Mouse (Mus musculus) embryonic facial prominence, embryonic 10.5 days (tissue): ENCODE measurements around the gene Larp6. TPM values are rescaled to one million over a fixed set of nuclear protein-coding genes. Genes with fewer than 3 reads are reported as not detected.

Source experiments
- DNase-seq: peaks from one replicate; pipeline ENCODE4 v3.0.0-alpha.2; 2017; ENCODE audit warnings: low spot score
- H3K27ac ChIP-seq: fragments of 300-500 bp; sonication (generic); replicated peaks from 2 replicates; pipeline ENCODE4 v1.5.1; 2016; ENCODE audit warnings: mild to moderate bottlenecking
- H3K27me3 ChIP-seq: fragments of 300-500 bp; sonication (generic); replicated peaks from 2 replicates; pipeline ENCODE4 v1.6.1; 2016; ENCODE audit warnings: low read depth, mild to moderate bottlenecking; ENCODE audit not compliant: poor library complexity, severe bottlenecking
- H3K36me3 ChIP-seq: fragments of 300-500 bp; sonication (generic); replicated peaks from 2 replicates; pipeline ENCODE4 v1.6.1; 2016; ENCODE audit warnings: mild to moderate bottlenecking, moderate library complexity
- H3K4me1 ChIP-seq: fragments of 300-500 bp; sonication (generic); 2 replicates; pipeline ENCODE4 v1.6.1; 2016
- H3K4me3 ChIP-seq: fragments of 300-500 bp; sonication (generic); 2 replicates; pipeline ENCODE4 v1.5.1; 2016; ENCODE audit warnings: mild to moderate bottlenecking, moderate library complexity
- H3K9me3 ChIP-seq: fragments of 300-500 bp; sonication (generic); 2 replicates; pipeline ENCODE4 v1.6.1; 2016; ENCODE audit warnings: mild to moderate bottlenecking
- WGBS: fragments of 180-500 bp; shearing (Covaris S2); methylation state at CpG from one replicate; pipeline ENCODE4 v1.1.7; 2016; 5-methylcytosine and 5-hydroxymethylcytosine counted together
- polyA plus RNA-seq: library from polyadenylated mRNA; unstranded; fragments of >200 nt; fragmentation: Nextera tagmentation; extraction: Ambion mirVana; gene quantifications from 2 replicates; pipeline ENCODE4 v1.2.1, GENCODE M21; 2016

Larp6 gene
- 0.72 TPM in 2 replicates for polyA plus RNA-seq

- WGBS: 1% methylated on average over 66 of the region's 66 CpGs
- DNase-seq: peak; percentile 59
- H3K27ac ChIP-seq: peak within 1 kb of the TSS; percentile 82
These were observed at the start of gene Larp6 for GRCm38 (mm10) chr9:60712771-60713541. Larp6 (plus strand) TSS chr9:60712989.

GRCm38 (mm10) chr9:60664385-60664784, 48.4 kb upstream of the Larp6 start:
- WGBS: 96% methylated on average over 12 of the region's 12 CpGs
- H3K4me1 ChIP-seq: 0 out of 2 replicates have a peak, but pooled peaks cover 4% of the 10 kb centered on the region
- no peaks in the 10 kb centered on the region for H3K27me3 ChIP-seq
- H3K36me3 ChIP-seq: peaks cover 47% of the 10 kb centered on the region
- no peak overlapping the region for H3K4me3 ChIP-seq
- no peak for DNase-seq
- no peak overlapping the region for H3K27ac ChIP-seq
- no peaks in the 10 kb centered on the region for H3K9me3 ChIP-seq

More at GRCm38 (mm10) chr9:60712771-60713541, at the start of gene Larp6:
- peaks cover 25% of the 10 kb centered on the region for H3K4me1 ChIP-seq
- H3K9me3 ChIP-seq: no peaks in the 10 kb centered on the region
- peak within 1 kb of the TSS; percentile 80 for H3K4me3 ChIP-seq
- H3K36me3 ChIP-seq: no peaks in the 10 kb centered on the region
- H3K27me3 ChIP-seq: peaks cover 39% of the 10 kb centered on the region

- H3K4me3 ChIP-seq: no peak overlapping the region
- H3K27ac ChIP-seq: no peak overlapping the region
- H3K4me1 ChIP-seq: 0 out of 2 replicates have a peak, but pooled peaks cover 4% of the 10 kb centered on the region
- H3K9me3 ChIP-seq: no peaks in the 10 kb centered on the region
- no peak for DNase-seq
- 89% methylated on average over 5 of the region's 5 CpGs for WGBS
- H3K36me3 ChIP-seq: peaks cover 51% of the 10 kb centered on the region
- H3K27me3 ChIP-seq: no peaks in the 10 kb centered on the region
These were observed 47.9 kb upstream of the Larp6 start for GRCm38 (mm10) chr9:60664866-60665265.

GRCm38 (mm10) chr9:60665535-60665934, 47.3 kb upstream of the Larp6 start:
- Histone ChIP-seq H3K27me3 (no peaks in the 10 kb centered on the region), H3K9me3 (no peaks in the 10 kb centered on the region), H3K36me3 (peaks cover 56% of the 10 kb centered on the region), H3K4me3 (no peak overlapping the region), H3K4me1 (0 out of 2 replicates have a peak, but pooled peaks cover 4% of the 10 kb centered on the region), H3K27ac (no peak overlapping the region)
- DNase-seq: no peak
- 90% methylated on average over 3 of the region's 3 CpGs for WGBS

GRCm38 (mm10) chr9:60668886-60669285, 43.9 kb upstream of the Larp6 start:
- H3K9me3 ChIP-seq: no peaks in the 10 kb centered on the region
- peaks cover 70% of the 10 kb centered on the region for H3K36me3 ChIP-seq
- 89% methylated on average over 6 of the region's 6 CpGs for WGBS
- no peak overlapping the region for H3K27ac ChIP-seq
- H3K27me3 ChIP-seq: no peaks in the 10 kb centered on the region
- H3K4me3 ChIP-seq: no peak overlapping the region
- H3K4me1 ChIP-seq: no peaks in the 10 kb centered on the region
- DNase-seq: no peak

GRCm38 (mm10) chr9:60672568-60672967, 40.2 kb upstream of the Larp6 start:
- WGBS: 95% methylated on average over 6 of the region's 6 CpGs
- DNase-seq: no peak
- Histone ChIP-seq H3K27ac (no peak overlapping the region), H3K27me3 (no peaks in the 10 kb centered on the region), H3K4me1 (no peaks in the 10 kb centered on the region), H3K9me3 (no peaks in the 10 kb centered on the region), H3K4me3 (no peak overlapping the region), H3K36me3 (peaks cover 73% of the 10 kb centered on the region)

- DNase-seq: no peak
- Histone ChIP-seq H3K4me1 (no peaks in the 10 kb centered on the region), H3K4me3 (no peak overlapping the region), H3K9me3 (no peaks in the 10 kb centered on the region), H3K36me3 (peaks cover 78% of the 10 kb centered on the region), H3K27me3 (no peaks in the 10 kb centered on the region), H3K27ac (no peak overlapping the region)
These were observed 38.0 kb upstream of the Larp6 start for GRCm38 (mm10) chr9:60674780-60675179.

GRCm38 (mm10) chr9:60676429-60676828, 36.4 kb upstream of the Larp6 start:
- no peaks in the 10 kb centered on the region for H3K9me3 ChIP-seq
- no peaks in the 10 kb centered on the region for H3K27me3 ChIP-seq
- H3K4me3 ChIP-seq: no peak overlapping the region
- H3K4me1 ChIP-seq: no peaks in the 10 kb centered on the region
- WGBS: 93% methylated on average over 4 of the region's 4 CpGs
- H3K27ac ChIP-seq: no peak overlapping the region
- no peak for DNase-seq
- H3K36me3 ChIP-seq: peaks cover 83% of the 10 kb centered on the region

- no peaks in the 10 kb centered on the region for H3K27me3 ChIP-seq
- no peak overlapping the region for H3K27ac ChIP-seq
- no peak overlapping the region for H3K4me3 ChIP-seq
- no peaks in the 10 kb centered on the region for H3K4me1 ChIP-seq
- no peak for DNase-seq
- H3K36me3 ChIP-seq: peaks cover 88% of the 10 kb centered on the region
- WGBS: 82% methylated on average over 5 of the region's 5 CpGs
- H3K9me3 ChIP-seq: no peaks in the 10 kb centered on the region
These were observed 33.9 kb upstream of the Larp6 start for GRCm38 (mm10) chr9:60678913-60679312.

- Histone ChIP-seq H3K27ac (no peak overlapping the region), H3K4me3 (no peak overlapping the region), H3K9me3 (no peaks in the 10 kb centered on the region), H3K36me3 (peaks cover 82% of the 10 kb centered on the region), H3K4me1 (no peaks in the 10 kb centered on the region), H3K27me3 (no peaks in the 10 kb centered on the region)
- 92% methylated on average over 3 of the region's 3 CpGs for WGBS
- DNase-seq: peak; percentile 13
These were observed 31.8 kb upstream of the Larp6 start for GRCm38 (mm10) chr9:60681005-60681404.

- Histone ChIP-seq H3K27ac (no peak overlapping the region), H3K36me3 (peaks cover 66% of the 10 kb centered on the region), H3K4me1 (no peaks in the 10 kb centered on the region), H3K27me3 (no peaks in the 10 kb centered on the region), H3K4me3 (no peak overlapping the region), H3K9me3 (no peaks in the 10 kb centered on the region)
- no peak for DNase-seq
- 90% methylated on average over 4 of the region's 4 CpGs for WGBS
These were observed 30.0 kb upstream of the Larp6 start for GRCm38 (mm10) chr9:60682753-60683152.

GRCm38 (mm10) chr9:60687415-60687814, 25.4 kb upstream of the Larp6 start:
- Histone ChIP-seq H3K36me3 (peaks cover 25% of the 10 kb centered on the region), H3K27ac (peak overlapping the region; percentile 93), H3K27me3 (no peaks in the 10 kb centered on the region), H3K9me3 (no peaks in the 10 kb centered on the region), H3K4me3 (peak overlapping the region; percentile 66), H3K4me1 (peaks cover 4% of the 10 kb centered on the region)
- no peak for DNase-seq
- 3% methylated on average over 7 of the region's 7 CpGs for WGBS

GRCm38 (mm10) chr9:60687891-60688324, 24.9 kb upstream of the Larp6 start, which contains the start of gene Lrrc49:
Lrrc49 (minus strand) TSS chr9:60688158.
- peaks cover 4% of the 10 kb centered on the region for H3K4me1 ChIP-seq
- peak within 1 kb of the TSS; percentile 93 for H3K27ac ChIP-seq
- peaks cover 20% of the 10 kb centered on the region for H3K36me3 ChIP-seq
- H3K9me3 ChIP-seq: no peaks in the 10 kb centered on the region
- H3K27me3 ChIP-seq: no peaks in the 10 kb centered on the region
- peak within 1 kb of the TSS; percentile 66 for H3K4me3 ChIP-seq
- peak; percentile 91 for DNase-seq
- WGBS: under 1% methylated on average over 21 of the region's 21 CpGs
